Mouse (Mus musculus): ENCODE results near the gene Scn4b. TPM values are rescaled to one million over a fixed set of nuclear protein-coding genes. Genes with fewer than 3 reads are reported as not detected.

The Scn4b gene
- polyA plus RNA-seq (2015; fragmentation: Nextera tagmentation; extraction: Ambion mirVana), result 0.11 TPM in 2 replicates

DNA sequence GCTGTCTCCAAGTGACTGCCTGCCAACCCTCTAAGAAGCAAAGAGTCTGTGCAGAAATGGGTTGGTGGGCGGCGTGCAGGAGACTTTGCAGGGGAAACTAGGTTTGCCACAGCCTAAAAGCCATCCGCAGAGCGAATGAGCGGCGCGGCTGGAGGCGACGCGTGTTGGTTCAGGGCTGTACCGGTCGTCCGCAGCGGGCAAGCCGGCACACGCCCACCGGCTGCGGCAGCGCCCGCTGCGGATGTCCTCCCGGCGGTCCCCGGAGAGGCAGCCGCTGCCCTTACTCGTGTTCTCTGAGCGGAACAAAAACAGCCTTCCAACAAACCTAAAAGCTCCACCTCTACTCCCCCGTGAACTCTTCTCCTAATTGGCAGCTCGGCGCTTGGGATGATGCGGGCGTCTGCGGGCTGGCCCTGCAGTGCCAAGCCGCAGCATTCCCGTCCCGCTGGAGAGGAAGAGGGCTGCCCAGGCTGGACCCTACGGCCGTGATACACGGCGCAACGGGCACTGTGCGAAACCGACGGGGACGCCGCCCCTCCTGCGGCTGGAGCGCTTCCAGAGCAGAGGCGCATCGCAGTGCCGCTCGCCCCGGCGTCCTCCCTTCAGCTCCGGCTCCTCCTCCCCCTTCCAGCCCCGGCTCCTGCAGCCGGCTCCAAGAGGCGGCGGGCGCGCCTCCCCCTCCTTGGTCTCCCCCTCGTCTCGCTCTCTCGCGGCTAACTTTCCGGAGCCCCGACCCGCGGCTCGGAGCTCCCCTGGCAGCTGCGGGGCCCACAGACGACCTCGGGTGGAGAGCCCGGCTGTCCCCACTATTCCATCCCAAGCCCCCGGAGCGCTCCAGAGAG is at the start of gene Scn4b:
Scn4b (plus strand) TSS at position 205 of the 842 bp plus-strand sequence.
- DNase-seq (ENCODE audit: low spot score), result peak; percentile 51
- Histone ChIP-seq H3K36me3 (ENCODE audit: control insufficient read depth, insufficient read depth, low read length) (no peaks in the 10 kb centered on the region), H3K4me2 (replicated peaks; ENCODE audit: low read depth) (peak within 1 kb of the TSS; percentile 84), H3K27ac (replicated peaks) (no peak within 1 kb of the TSS), H3K4me1 (replicated peaks; ENCODE audit: control insufficient read depth, insufficient read depth) (0 out of 2 replicates have a peak, but pooled peaks cover 3% of the 10 kb centered on the region), H3K4me3 (ENCODE audit: low read depth, low read length) (peak within 1 kb of the TSS; percentile 51), H3K9me3 (ENCODE audit: control insufficient read depth, low read length) (no peaks in the 10 kb centered on the region), H3K9ac (ENCODE audit: low read length) (peak within 1 kb of the TSS; percentile 47), H3K27me3 (ENCODE audit: control insufficient read depth, insufficient read depth, low read length) (no peaks in the 10 kb centered on the region; the same call in 1 of the 2 replicates)
- under 1% methylated on average over 63 of the region's 76 CpGs for WGBS
- no peak; the same call in 1 of the 2 replicates for ATAC-seq (ENCODE audit: low FRiP score, low TSS enrichment)
- TF ChIP-seq EP300 (optimal IDR thresholded peaks at IDR 0.05) (no peak), CTCF (IDR thresholded peaks at IDR 0.05; ENCODE audit: low read depth) (no peak)

DNA sequence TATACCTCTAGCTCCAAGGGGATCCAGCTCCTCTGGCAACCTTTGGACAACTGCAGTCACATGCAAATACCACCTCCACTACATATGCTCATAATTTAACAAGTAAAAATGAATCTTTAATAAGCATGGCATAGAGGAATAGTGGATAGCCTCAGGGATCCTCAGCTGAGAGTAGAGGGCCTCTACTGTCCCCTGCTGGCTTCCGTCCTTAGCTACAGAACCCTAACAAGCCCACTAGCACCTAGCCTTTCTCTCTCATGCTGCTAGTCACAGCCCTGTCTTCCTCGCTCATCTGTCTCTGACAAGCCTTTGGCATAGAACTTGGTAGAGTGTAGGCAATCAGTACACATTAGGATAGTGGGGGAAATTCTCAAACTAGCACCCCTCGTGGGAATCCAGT is 47.4 kb upstream of the Scn4b start:
- DNase-seq (ENCODE audit: low spot score) (no peak), ATAC-seq (ENCODE audit: low FRiP score, low TSS enrichment) (no peak)
- Histone ChIP-seq H3K9me3 (ENCODE audit: control insufficient read depth, low read length) (no peaks in the 10 kb centered on the region), H3K9ac (ENCODE audit: low read length) (no peak overlapping the region), H3K27me3 (ENCODE audit: control insufficient read depth, insufficient read depth, low read length) (no peaks in the 10 kb centered on the region), H3K36me3 (ENCODE audit: control insufficient read depth, insufficient read depth, low read length) (no peaks in the 10 kb centered on the region), H3K27ac (replicated peaks) (no peak overlapping the region), H3K4me3 (ENCODE audit: low read depth, low read length) (no peak overlapping the region), H3K4me2 (replicated peaks; ENCODE audit: low read depth) (no peak overlapping the region), H3K4me1 (replicated peaks; ENCODE audit: control insufficient read depth, insufficient read depth) (no peaks in the 10 kb centered on the region; the same call in 1 of the 2 replicates)
- 78% methylated on average over 3 of the region's 3 CpGs for whole genome bisulfite sequencing
- peak; percentile 48 for TF ChIP-seq CTCF (IDR thresholded peaks at IDR 0.05; ENCODE audit: low read depth)
- no peak for TF ChIP-seq EP300 (optimal IDR thresholded peaks at IDR 0.05)

DNA sequence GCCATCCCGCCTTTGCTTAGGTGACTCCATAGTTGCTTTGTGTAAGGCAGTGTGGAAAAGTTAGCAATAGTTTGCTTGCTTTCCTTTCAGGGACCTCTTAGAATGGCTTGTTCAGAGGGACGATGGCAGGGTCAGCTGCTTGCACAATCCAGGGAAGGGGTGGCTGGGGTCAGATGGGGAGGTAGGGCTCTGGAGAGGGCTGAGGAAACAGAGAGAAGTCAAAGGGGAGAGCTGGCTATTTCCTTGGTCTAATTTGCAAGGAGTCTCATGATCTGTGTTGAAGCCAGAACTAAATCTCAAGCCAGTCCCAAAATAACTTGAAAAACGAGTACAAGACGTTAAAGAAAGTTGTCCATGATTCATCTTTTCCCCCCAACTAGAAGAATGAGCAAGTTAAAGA is 45.6 kb upstream of the Scn4b start:
- no peaks in the 10 kb centered on the region for H3K9me3 ChIP-seq (ENCODE audit: control insufficient read depth, low read length)
- H3K4me3 ChIP-seq (ENCODE audit: low read depth, low read length), result no peak overlapping the region
- 41% methylated on average over 4 of the region's 4 CpGs for WGBS
- no peak overlapping the region for H3K4me2 ChIP-seq (replicated peaks; ENCODE audit: low read depth)
- H3K9ac ChIP-seq (ENCODE audit: low read length), result no peak overlapping the region
- DNase-seq (ENCODE audit: low spot score), result no peak
- H3K4me1 ChIP-seq (replicated peaks; ENCODE audit: control insufficient read depth, insufficient read depth), result no peaks in the 10 kb centered on the region; the same call in 1 of the 2 replicates
- H3K27ac ChIP-seq (replicated peaks), result peak overlapping the region; percentile 40; the same call in 1 of the 2 replicates
- no peak for ATAC-seq (ENCODE audit: low FRiP score, low TSS enrichment)
- TF ChIP-seq EP300 (optimal IDR thresholded peaks at IDR 0.05), result no peak
- no peak for TF ChIP-seq CTCF (IDR thresholded peaks at IDR 0.05; ENCODE audit: low read depth)
- H3K27me3 ChIP-seq (ENCODE audit: control insufficient read depth, insufficient read depth, low read length), result no peaks in the 10 kb centered on the region
- no peaks in the 10 kb centered on the region for H3K36me3 ChIP-seq (ENCODE audit: control insufficient read depth, insufficient read depth, low read length)

DNA sequence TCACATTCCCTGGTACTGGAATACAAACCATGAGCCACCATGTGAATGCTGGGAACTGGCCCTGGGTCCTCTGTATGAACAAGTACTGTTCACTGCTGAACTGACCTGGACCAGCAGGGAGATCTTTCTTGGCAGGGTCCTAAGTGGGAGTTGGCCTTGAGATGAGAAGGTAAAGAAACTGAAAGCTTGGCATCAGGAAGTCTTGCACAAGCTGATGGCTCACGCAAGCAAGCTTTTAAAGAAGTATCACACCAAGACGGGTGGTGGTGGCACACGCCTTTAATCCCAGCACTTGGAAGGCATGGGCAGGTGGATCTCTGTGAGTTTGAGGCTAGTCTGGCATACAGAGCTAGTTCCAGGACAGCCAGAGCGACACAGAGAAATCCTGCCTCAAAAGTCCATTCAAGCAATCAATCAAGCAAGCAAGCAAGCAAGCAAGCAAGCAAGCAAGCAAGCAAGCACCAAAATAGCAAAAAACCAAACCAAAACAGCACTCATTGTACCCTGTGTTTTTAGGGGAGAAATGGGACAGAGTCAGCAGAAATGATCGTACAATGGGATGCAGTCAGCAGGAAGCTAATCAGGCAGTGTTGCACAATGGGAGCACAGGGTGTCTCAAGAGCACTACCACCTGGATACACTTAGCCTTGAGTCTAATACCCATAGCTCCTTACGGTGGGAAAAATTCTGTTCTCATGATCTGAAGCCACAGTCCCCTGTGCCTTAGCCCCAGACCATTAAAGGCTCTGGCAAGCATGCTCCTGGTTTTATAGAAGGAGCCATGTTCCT is 42.9 kb upstream of the Scn4b start:
- no peaks in the 10 kb centered on the region; the same call in 1 of the 2 replicates for H3K4me1 ChIP-seq (replicated peaks; ENCODE audit: control insufficient read depth, insufficient read depth)
- no peaks in the 10 kb centered on the region for H3K27me3 ChIP-seq (ENCODE audit: control insufficient read depth, insufficient read depth, low read length)
- no peak for DNase-seq (ENCODE audit: low spot score)
- no peak overlapping the region for H3K4me3 ChIP-seq (ENCODE audit: low read depth, low read length)
- H3K36me3 ChIP-seq (ENCODE audit: control insufficient read depth, insufficient read depth, low read length), result no peaks in the 10 kb centered on the region
- no peaks in the 10 kb centered on the region for H3K9me3 ChIP-seq (ENCODE audit: control insufficient read depth, low read length)
- WGBS, result 71% methylated on average over 6 of the region's 6 CpGs
- no peak overlapping the region for H3K4me2 ChIP-seq (replicated peaks; ENCODE audit: low read depth)
- TF ChIP-seq CTCF (IDR thresholded peaks at IDR 0.05; ENCODE audit: low read depth) (no peak), EP300 (optimal IDR thresholded peaks at IDR 0.05) (no peak)
- no peak overlapping the region for H3K27ac ChIP-seq (replicated peaks)
- no peak overlapping the region for H3K9ac ChIP-seq (ENCODE audit: low read length)
- no peak for ATAC-seq (ENCODE audit: low FRiP score, low TSS enrichment)

DNA sequence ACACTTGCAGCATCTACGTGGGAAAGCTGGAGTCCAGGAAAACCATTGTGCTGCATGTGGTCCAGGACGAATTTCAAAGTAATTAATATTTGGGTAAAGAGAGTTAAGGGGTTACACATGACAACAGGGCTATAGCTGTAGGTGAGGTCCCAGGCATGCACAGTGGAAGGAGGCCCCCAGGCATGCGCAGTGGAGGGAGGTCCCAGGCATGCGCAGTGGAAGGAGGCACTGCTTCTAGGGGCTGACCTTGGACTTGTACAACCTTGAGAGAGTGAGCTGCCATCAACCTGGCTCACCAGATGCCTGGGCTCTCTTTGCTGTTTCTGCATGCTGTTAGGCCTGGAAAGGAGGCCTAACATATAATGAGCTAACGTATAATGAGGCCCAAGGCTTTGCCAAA is 40.3 kb upstream of the Scn4b start:
- DNase-seq (ENCODE audit: low spot score) (no peak), ATAC-seq (ENCODE audit: low FRiP score, low TSS enrichment) (no peak)
- no peak for TF ChIP-seq EP300 (optimal IDR thresholded peaks at IDR 0.05)
- TF ChIP-seq CTCF (IDR thresholded peaks at IDR 0.05; ENCODE audit: low read depth), result no peak
- WGBS, result 84% methylated on average over 5 of the region's 5 CpGs
- Histone ChIP-seq H3K36me3 (ENCODE audit: control insufficient read depth, insufficient read depth, low read length) (no peaks in the 10 kb centered on the region), H3K27me3 (ENCODE audit: control insufficient read depth, insufficient read depth, low read length) (no peaks in the 10 kb centered on the region), H3K4me2 (replicated peaks; ENCODE audit: low read depth) (no peak overlapping the region), H3K9ac (ENCODE audit: low read length) (no peak overlapping the region), H3K4me1 (replicated peaks; ENCODE audit: control insufficient read depth, insufficient read depth) (no peaks in the 10 kb centered on the region), H3K4me3 (ENCODE audit: low read depth, low read length) (no peak overlapping the region), H3K9me3 (ENCODE audit: control insufficient read depth, low read length) (no peaks in the 10 kb centered on the region), H3K27ac (replicated peaks) (no peak overlapping the region)

All from stomach, postnatal 0 days (tissue).